Mouse (Mus musculus): ENCODE data around the gene Aatf. TPM values are rescaled to one million over a fixed set of nuclear protein-coding genes. Genes with fewer than 3 reads are reported as not detected.

Aatf gene
- polyA plus RNA-seq, 1 experiment from 2014 or later: 58.5 TPM

DNA sequence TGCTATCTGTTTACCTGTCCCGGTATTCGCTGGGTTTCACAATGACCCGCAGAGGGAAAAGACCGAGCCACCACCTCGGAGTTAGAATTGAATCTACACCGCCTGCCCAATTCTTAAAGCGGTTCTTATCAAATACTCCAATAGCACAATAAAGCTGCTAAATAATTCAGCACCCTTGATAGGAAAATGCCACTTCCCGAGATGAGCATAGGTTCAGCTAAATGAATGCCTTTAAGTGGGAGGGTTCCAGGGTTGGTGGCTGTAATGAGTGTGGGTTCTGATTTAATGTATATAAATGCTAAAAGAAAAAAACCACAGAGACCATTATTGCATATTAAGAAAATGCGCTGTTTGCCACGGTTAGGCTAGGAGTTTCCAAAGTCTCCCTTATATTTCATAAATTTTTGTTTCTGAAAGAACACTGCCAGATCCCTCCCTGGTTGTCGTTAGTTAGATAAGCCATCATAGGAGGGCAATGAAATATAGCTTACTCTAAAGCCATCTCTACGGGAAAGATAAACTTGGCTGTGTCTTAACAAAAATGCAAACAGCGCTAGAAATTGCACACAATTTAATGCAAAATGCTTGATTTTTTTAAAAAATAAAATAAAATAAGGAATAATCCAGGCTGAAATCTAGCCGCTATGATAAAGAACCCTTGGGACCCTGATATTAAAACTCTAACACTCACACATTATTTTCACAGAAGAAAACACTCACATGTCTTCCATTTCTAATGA lies 3.3 kb upstream of the Aatf start:
- Histone ChIP-seq H3K27me3 (replicated peaks; ENCODE audit: control insufficient read depth, insufficient read depth, low read length) (peaks cover 55% of the 10 kb centered on the region), H3K4me2 (ENCODE audit: low read length) (no peak overlapping the region), H3K4me3 (replicated peaks; ENCODE audit: low read length) (no peak overlapping the region), H3K9ac (replicated peaks; ENCODE audit: low read depth, low read length) (no peak overlapping the region), H3K9me3 (ENCODE audit: control insufficient read depth, low read length) (no peaks in the 10 kb centered on the region), H3K27ac (ENCODE audit: low read length) (no peak overlapping the region), H3K36me3 (ENCODE audit: control insufficient read depth, insufficient read depth) (no peaks in the 10 kb centered on the region), H3K4me1 (replicated peaks; ENCODE audit: control insufficient read depth, insufficient read depth, low read length) (peaks cover 13% of the 10 kb centered on the region)
- no peak for ATAC-seq
- 4% methylated on average over 14 of the region's 14 CpGs for WGBS

DNA sequence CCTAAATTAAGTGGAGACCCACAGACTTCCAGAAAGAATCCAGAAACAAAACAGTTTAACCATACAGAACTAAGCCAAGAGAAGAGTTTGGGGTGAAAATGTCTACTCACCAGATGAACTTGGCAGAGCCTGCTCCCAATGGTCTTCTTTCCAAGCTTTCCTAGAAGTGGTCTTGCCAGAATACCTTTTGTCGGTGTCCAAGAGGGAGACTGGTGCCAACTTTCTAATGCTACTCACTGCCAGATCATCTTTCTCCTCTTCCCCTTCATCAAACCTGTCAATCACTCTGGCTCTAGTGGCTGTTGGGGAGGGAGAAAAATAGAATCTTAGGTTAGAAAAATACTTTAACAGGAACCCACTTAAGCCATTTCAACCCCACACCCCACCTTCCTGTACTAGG lies 1.3 kb downstream of the Aatf start:
- Histone ChIP-seq H3K36me3 (ENCODE audit: control insufficient read depth, insufficient read depth) (peaks cover 6% of the 10 kb centered on the region; the same call in 1 of the 2 replicates), H3K4me3 (replicated peaks; ENCODE audit: low read length) (no peak overlapping the region), H3K4me1 (replicated peaks; ENCODE audit: control insufficient read depth, insufficient read depth, low read length) (peaks cover 13% of the 10 kb centered on the region), H3K4me2 (ENCODE audit: low read length) (no peak overlapping the region), H3K9me3 (ENCODE audit: control insufficient read depth, low read length) (no peaks in the 10 kb centered on the region), H3K27ac (ENCODE audit: low read length) (no peak overlapping the region), H3K27me3 (replicated peaks; ENCODE audit: control insufficient read depth, insufficient read depth, low read length) (peaks cover 22% of the 10 kb centered on the region), H3K9ac (replicated peaks; ENCODE audit: low read depth, low read length) (no peak overlapping the region)
- 54% methylated on average over 1 of the region's 1 CpGs for WGBS
- ATAC-seq: no peak

DNA sequence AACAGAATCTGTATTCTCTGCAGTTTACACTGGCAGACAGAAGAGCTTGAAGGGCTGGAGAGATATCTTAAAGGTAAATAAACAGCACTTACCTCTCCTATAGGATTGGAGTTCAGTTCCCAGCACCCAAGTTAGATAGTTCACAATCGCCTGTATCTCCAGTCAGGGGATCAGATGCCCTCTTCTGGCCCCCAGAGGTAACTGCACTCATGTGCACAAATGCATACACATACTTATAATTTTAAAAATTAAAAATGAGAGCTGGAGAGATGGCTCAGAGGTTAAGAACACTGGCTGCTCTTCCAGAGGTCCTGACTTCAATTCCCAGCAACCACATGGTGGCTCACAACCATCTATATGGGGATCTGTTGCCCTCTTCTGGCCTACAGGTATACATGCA lies 9.0 kb downstream of the Aatf start:
- ATAC-seq: no peak

DNA sequence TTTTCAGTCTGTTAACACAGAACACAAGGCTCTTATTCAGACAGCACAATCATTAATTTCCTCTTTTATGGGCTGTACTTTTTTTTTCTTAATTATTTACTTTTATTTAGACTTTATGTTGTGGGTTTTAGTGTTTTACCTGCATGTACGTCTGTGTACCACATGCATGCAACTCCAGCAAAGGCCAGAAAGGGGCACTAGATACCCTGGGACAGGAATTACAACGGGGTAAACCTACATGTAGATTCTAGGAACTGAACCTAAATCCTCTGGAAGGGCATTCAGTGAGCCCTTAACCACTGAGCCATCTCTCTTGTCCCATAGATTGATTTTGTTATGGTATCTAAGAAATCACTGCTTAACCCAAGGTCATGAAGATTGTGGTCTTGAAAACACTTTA lies 15.4 kb downstream of the Aatf start:
- H3K4me1 ChIP-seq (replicated peaks; ENCODE audit: control insufficient read depth, insufficient read depth, low read length): peaks cover 7% of the 10 kb centered on the region; the same call in 1 of the 2 replicates
- no peak for ATAC-seq
- H3K27me3 ChIP-seq (replicated peaks; ENCODE audit: control insufficient read depth, insufficient read depth, low read length): no peaks in the 10 kb centered on the region
- H3K9me3 ChIP-seq (ENCODE audit: control insufficient read depth, low read length): no peaks in the 10 kb centered on the region
- H3K4me3 ChIP-seq (replicated peaks; ENCODE audit: low read length): no peak overlapping the region
- H3K4me2 ChIP-seq (ENCODE audit: low read length): no peak overlapping the region
- 0 out of 2 replicates have a peak, but pooled peaks cover 2% of the 10 kb centered on the region for H3K36me3 ChIP-seq (ENCODE audit: control insufficient read depth, insufficient read depth)
- H3K9ac ChIP-seq (replicated peaks; ENCODE audit: low read depth, low read length): no peak overlapping the region
- 68% methylated on average over 2 of the region's 2 CpGs for WGBS
- no peak overlapping the region for H3K27ac ChIP-seq (ENCODE audit: low read length)

More for the DNA sequence above, 9.0 kb downstream of the Aatf start:
- H3K27ac ChIP-seq (ENCODE audit: low read length): no peak overlapping the region
- WGBS: 100% methylated on average over 1 of the region's 1 CpGs
- no peak overlapping the region for H3K9ac ChIP-seq (replicated peaks; ENCODE audit: low read depth, low read length)
- no peak overlapping the region for H3K4me2 ChIP-seq (ENCODE audit: low read length)
- H3K4me3 ChIP-seq (replicated peaks; ENCODE audit: low read length): no peak overlapping the region
- peaks cover 11% of the 10 kb centered on the region; the same call in 1 of the 2 replicates for H3K36me3 ChIP-seq (ENCODE audit: control insufficient read depth, insufficient read depth)
- H3K27me3 ChIP-seq (replicated peaks; ENCODE audit: control insufficient read depth, insufficient read depth, low read length): no peaks in the 10 kb centered on the region
- no peaks in the 10 kb centered on the region for H3K4me1 ChIP-seq (replicated peaks; ENCODE audit: control insufficient read depth, insufficient read depth, low read length)
- no peaks in the 10 kb centered on the region for H3K9me3 ChIP-seq (ENCODE audit: control insufficient read depth, low read length)

DNA sequence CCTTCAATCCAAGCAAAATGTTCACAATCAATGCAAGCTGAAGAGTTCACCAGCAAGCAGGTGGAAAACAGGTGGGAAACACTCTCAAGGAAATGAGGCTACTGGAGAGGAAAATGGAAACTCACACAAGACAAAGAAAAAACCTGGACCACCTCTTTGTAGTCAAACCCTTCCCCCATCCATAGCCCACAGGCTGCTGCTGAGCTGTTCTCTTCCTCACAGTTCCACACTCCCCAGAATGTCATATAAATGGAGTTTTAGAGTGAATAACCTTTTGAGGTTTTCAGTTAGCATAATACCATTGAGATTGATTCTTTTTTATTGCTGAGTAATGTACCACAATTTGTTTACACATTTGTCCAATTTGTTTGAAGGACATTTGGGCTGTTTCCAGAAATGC lies 16.4 kb downstream of the Aatf start:
- no peak for ATAC-seq
- no peaks in the 10 kb centered on the region for H3K27me3 ChIP-seq (replicated peaks; ENCODE audit: control insufficient read depth, insufficient read depth, low read length)

DNA sequence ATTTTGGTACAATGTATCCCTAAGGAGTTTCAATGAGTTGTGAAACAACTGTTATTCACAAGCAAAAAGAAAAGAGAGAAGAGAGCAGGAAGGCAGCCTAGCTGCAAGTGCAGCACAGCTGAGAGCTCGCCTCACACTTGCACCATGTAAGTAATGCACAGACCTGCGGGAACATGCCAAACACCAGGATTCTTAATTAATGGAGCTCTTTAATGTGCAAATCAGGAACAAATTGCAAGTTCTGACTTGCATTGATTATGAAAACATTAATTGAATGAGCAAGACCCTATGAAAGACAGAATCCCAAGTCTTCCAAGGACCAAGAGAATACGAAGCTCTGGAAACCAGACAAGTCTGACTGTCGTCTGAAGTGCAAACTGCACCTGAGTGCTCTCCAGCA lies 17.5 kb downstream of the Aatf start:
- H3K9me3 ChIP-seq (ENCODE audit: control insufficient read depth, low read length): no peaks in the 10 kb centered on the region
- H3K27ac ChIP-seq (ENCODE audit: low read length): no peak overlapping the region
- 11% methylated on average over 4 of the region's 4 CpGs for WGBS
- H3K4me2 ChIP-seq (ENCODE audit: low read length): no peak overlapping the region
- H3K4me3 ChIP-seq (replicated peaks; ENCODE audit: low read length): no peak overlapping the region
- no peak overlapping the region for H3K9ac ChIP-seq (replicated peaks; ENCODE audit: low read depth, low read length)
- ATAC-seq: no peak
- peaks cover 7% of the 10 kb centered on the region; the same call in 1 of the 2 replicates for H3K4me1 ChIP-seq (replicated peaks; ENCODE audit: control insufficient read depth, insufficient read depth, low read length)
- H3K36me3 ChIP-seq (ENCODE audit: control insufficient read depth, insufficient read depth): peaks cover 10% of the 10 kb centered on the region
- H3K27me3 ChIP-seq (replicated peaks; ENCODE audit: control insufficient read depth, insufficient read depth, low read length): no peaks in the 10 kb centered on the region

More for the DNA sequence above, 16.4 kb downstream of the Aatf start:
- no peaks in the 10 kb centered on the region for H3K9me3 ChIP-seq (ENCODE audit: control insufficient read depth, low read length)
- 0 out of 2 replicates have a peak, but pooled peaks cover 2% of the 10 kb centered on the region for H3K36me3 ChIP-seq (ENCODE audit: control insufficient read depth, insufficient read depth)
- H3K4me1 ChIP-seq (replicated peaks; ENCODE audit: control insufficient read depth, insufficient read depth, low read length): peaks cover 7% of the 10 kb centered on the region; the same call in 1 of the 2 replicates
- no peak overlapping the region; the same call in 1 of the 2 replicates for H3K27ac ChIP-seq (ENCODE audit: low read length)
- no peak overlapping the region for H3K4me3 ChIP-seq (replicated peaks; ENCODE audit: low read length)
- no peak overlapping the region for H3K4me2 ChIP-seq (ENCODE audit: low read length)
- H3K9ac ChIP-seq (replicated peaks; ENCODE audit: low read depth, low read length): no peak overlapping the region

DNA sequence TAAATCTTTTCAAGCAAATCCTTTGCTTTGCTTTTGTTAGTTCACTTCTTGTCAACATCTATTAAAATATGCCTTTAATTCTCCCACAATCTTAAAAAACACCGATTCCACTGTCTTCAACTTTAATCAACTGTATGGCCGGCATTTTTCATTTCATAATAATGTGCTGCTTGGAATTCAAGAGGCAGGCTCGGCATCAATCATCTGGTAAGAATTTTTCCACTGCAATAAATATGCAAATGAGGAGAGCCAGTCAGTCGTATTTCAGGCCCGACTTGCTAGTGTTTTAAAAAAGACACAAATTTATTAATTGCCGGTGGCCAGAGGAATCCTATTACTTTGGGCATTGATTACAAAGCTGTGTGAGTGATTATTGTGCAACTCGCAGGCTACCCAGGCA lies 31.7 kb downstream of the Aatf start:
- Histone ChIP-seq H3K9ac (replicated peaks; ENCODE audit: low read depth, low read length) (no peak overlapping the region), H3K4me2 (ENCODE audit: low read length) (no peak overlapping the region)

DNA sequence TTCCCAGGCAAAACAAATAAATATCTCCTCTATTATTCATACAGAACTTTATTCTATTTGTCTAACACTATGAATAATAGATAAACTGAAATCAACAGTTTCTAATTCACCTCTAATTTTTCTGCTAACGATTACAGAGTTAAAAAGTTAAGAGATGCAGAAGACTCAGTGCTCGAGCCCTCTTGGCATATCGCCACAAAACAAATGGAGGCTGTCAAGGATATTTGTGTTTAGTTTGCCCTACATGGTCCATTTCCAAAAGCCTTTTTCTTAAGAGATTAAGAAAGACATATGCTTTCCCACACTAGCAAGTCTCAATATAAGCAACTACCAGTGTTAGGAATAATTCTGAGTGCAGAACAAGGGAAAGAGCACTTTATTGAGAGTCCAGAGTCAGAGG lies 32.9 kb downstream of the Aatf start:
- H3K9me3 ChIP-seq (ENCODE audit: control insufficient read depth, low read length): no peaks in the 10 kb centered on the region
- H3K36me3 ChIP-seq (ENCODE audit: control insufficient read depth, insufficient read depth): no peaks in the 10 kb centered on the region
- no peak for ATAC-seq
- H3K9ac ChIP-seq (replicated peaks; ENCODE audit: low read depth, low read length): no peak overlapping the region
- WGBS: 31% methylated on average over 3 of the region's 3 CpGs
- no peak overlapping the region for H3K27ac ChIP-seq (ENCODE audit: low read length)
- H3K4me3 ChIP-seq (replicated peaks; ENCODE audit: low read length): no peak overlapping the region
- no peak overlapping the region for H3K4me2 ChIP-seq (ENCODE audit: low read length)
- peaks cover 9% of the 10 kb centered on the region for H3K4me1 ChIP-seq (replicated peaks; ENCODE audit: control insufficient read depth, insufficient read depth, low read length)
- H3K27me3 ChIP-seq (replicated peaks; ENCODE audit: control insufficient read depth, insufficient read depth, low read length): no peaks in the 10 kb centered on the region

More for the DNA sequence above, 31.7 kb downstream of the Aatf start:
- Histone ChIP-seq H3K4me3 (replicated peaks; ENCODE audit: low read length) (no peak overlapping the region), H3K9me3 (ENCODE audit: control insufficient read depth, low read length) (no peaks in the 10 kb centered on the region), H3K4me1 (replicated peaks; ENCODE audit: control insufficient read depth, insufficient read depth, low read length) (peaks cover 9% of the 10 kb centered on the region), H3K36me3 (ENCODE audit: control insufficient read depth, insufficient read depth) (no peaks in the 10 kb centered on the region), H3K27ac (ENCODE audit: low read length) (no peak overlapping the region), H3K27me3 (replicated peaks; ENCODE audit: control insufficient read depth, insufficient read depth, low read length) (no peaks in the 10 kb centered on the region)
- 7% methylated on average over 7 of the region's 7 CpGs for WGBS
- no peak for ATAC-seq

DNA sequence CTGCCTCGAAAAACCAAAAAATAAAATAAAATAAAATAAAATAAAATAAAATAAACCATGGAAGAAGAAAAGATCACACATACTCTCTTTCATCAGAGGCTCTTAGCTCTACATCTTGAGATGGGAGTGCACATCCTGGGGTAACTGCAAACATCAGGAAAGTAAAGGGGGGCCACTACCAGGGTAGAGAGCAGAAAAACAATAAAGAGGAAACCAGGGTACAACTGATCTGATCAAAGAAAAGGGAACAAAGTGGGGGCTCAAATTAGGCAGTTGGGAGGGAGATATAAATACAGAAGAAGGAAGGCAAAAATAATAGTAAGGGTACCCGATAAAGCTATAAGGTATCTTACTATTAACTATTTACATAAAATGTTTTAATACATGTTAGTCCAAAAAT lies 36.7 kb downstream of the Aatf start:
- Histone ChIP-seq H3K27me3 (replicated peaks; ENCODE audit: control insufficient read depth, insufficient read depth, low read length) (no peaks in the 10 kb centered on the region), H3K36me3 (ENCODE audit: control insufficient read depth, insufficient read depth) (no peaks in the 10 kb centered on the region), H3K9ac (replicated peaks; ENCODE audit: low read depth, low read length) (no peak overlapping the region), H3K9me3 (ENCODE audit: control insufficient read depth, low read length) (no peaks in the 10 kb centered on the region), H3K4me3 (replicated peaks; ENCODE audit: low read length) (no peak overlapping the region), H3K27ac (ENCODE audit: low read length) (no peak overlapping the region), H3K4me1 (replicated peaks; ENCODE audit: control insufficient read depth, insufficient read depth, low read length) (peaks cover 5% of the 10 kb centered on the region), H3K4me2 (ENCODE audit: low read length) (no peak overlapping the region)
- 96% methylated on average over 2 of the region's 2 CpGs for WGBS
- no peak for ATAC-seq
